ENCODE assay signal across 10 mouse cellular contexts in genomic region chr14:118712889-118713288, GRCm38 (mm10). TPM values are rescaled to one million over a fixed set of nuclear protein-coding genes. Genes with fewer than 3 reads are reported as not detected.
A peak's percentile ranks its signal among the peaks of the same experiment; 100 is the strongest.
DNase-seq lines count a peak whose midpoint lies in the region; ATAC-seq and TF ChIP-seq lines count a peak whose summit lies in the region.
"Had no signal": no experiment of that assay in that cellular context is flagged by ENCODE, and none has a peak within 500 bp of the region (broad histone marks: within the 10 kb centered on the region; RNA-seq: fewer than 3 reads in every experiment).

No protein-coding gene starts in this region.

- H3K27me3 ChIP-seq in heart, adult 2 months (ENCODE audit: control insufficient read depth, insufficient read depth, low read length) = no peaks in the 10 kb centered on the region
- no peaks in the 10 kb centered on the region for H3K27me3 ChIP-seq in E14TG2a.4 (ENCODE audit: insufficient read depth, low read length)
- H3K27me3 ChIP-seq in hindbrain, embryonic 10.5 days (ENCODE audit: insufficient read depth, poor library complexity, severe bottlenecking) = peaks cover 62% of the 10 kb centered on the region
- peaks cover 30% of the 10 kb centered on the region for H3K27me3 ChIP-seq in liver, embryonic 15.5 days

- no peak for TF ChIP-seq POLR2A in heart, adult 2 months (IDR thresholded peaks at IDR 0.05; ENCODE audit: insufficient read depth, low read depth, low read length)

- TF ChIP-seq EP300 in heart, adult 2 months (IDR thresholded peaks at IDR 0.05; ENCODE audit: insufficient read depth, low read depth, low read length) = no peak

- no peaks in the 10 kb centered on the region for H3K36me3 ChIP-seq in heart, adult 2 months (ENCODE audit: control insufficient read depth, insufficient read depth, low read length)
- H3K36me3 ChIP-seq in E14TG2a.4 (ENCODE audit: insufficient read depth, low read length) = no peaks in the 10 kb centered on the region
- H3K36me3 ChIP-seq in hindbrain, embryonic 10.5 days = no peaks in the 10 kb centered on the region
- H3K36me3 ChIP-seq in liver, embryonic 15.5 days (replicated peaks) = no peaks in the 10 kb centered on the region

- intact Hi-C loops in heart, adult 2 months (cut with DNase I) = no loop called here
- intact Hi-C loops in heart, postnatal 36 days (cut with DNase I) = loop anchor here (10.0 kb wide), 1 partner anchor 222 kb away; the partner anchor contains the start of gene Dnajc3

- DNase-seq in heart, adult 2 months = no peak
- DNase-seq in heart, postnatal 36 days = no peak
- DNase-seq in hindbrain, embryonic 10.5 days (ENCODE audit: low spot score) = no peak
- no peak for DNase-seq in left cerebral cortex, adult 8-10 months (ENCODE audit: low spot score in 2 of 2)
- DNase-seq in B cell, adult 2 months = no peak
- DNase-seq: lung, postnatal 36 days; right cerebral cortex, adult 18-20 months had no signal

- no peak overlapping the region for H3K9ac ChIP-seq in heart, adult 2 months (ENCODE audit: low read depth, low read length)
- H3K9ac ChIP-seq in liver, embryonic 15.5 days = no peak overlapping the region

- H3K79me2 ChIP-seq in heart, adult 2 months (replicated peaks; ENCODE audit: control insufficient read depth, insufficient read depth, low read length) = no peaks in the 10 kb centered on the region

- H3K4me1 ChIP-seq in heart, adult 2 months (ENCODE audit: control insufficient read depth, insufficient read depth, low read length) = peaks cover 8% of the 10 kb centered on the region
- H3K4me1 ChIP-seq in E14TG2a.4 (replicated peaks; ENCODE audit: low read depth, low read length) = peaks cover 96% of the 10 kb centered on the region
- H3K4me1 ChIP-seq in hindbrain, embryonic 10.5 days (replicated peaks) = peaks cover 28% of the 10 kb centered on the region
- H3K4me1 ChIP-seq in liver, embryonic 15.5 days (replicated peaks) = peaks cover 21% of the 10 kb centered on the region

- no peaks in the 10 kb centered on the region for H3K9me3 ChIP-seq in E14TG2a.4 (ENCODE audit: low read length)
- H3K9me3 ChIP-seq in hindbrain, embryonic 10.5 days = no peaks in the 10 kb centered on the region
- H3K9me3 ChIP-seq in liver, embryonic 15.5 days (replicated peaks) = no peaks in the 10 kb centered on the region

- 71% methylated on average over 5 of the region's 5 CpGs for WGBS in heart, adult 2 months
- WGBS in hindbrain, embryonic 10.5 days = 52% methylated on average over 5 of the region's 5 CpGs
- WGBS in liver, embryonic 15.5 days (ENCODE audit: insufficient replicate concordance) = 56% methylated on average over 5 of the region's 5 CpGs

- peak overlapping the region; percentile 61; the same call in 1 of the 2 replicates for H3K27ac ChIP-seq in heart, adult 2 months
- no peak overlapping the region for H3K27ac ChIP-seq in hindbrain, embryonic 10.5 days
- H3K27ac ChIP-seq in liver, embryonic 15.5 days (replicated peaks) = no peak overlapping the region

- H3K4me2 ChIP-seq in liver, embryonic 15.5 days = peak overlapping the region; percentile 60

- H3K4me3 ChIP-seq in heart, adult 2 months = no peak overlapping the region
- H3K4me3 ChIP-seq in E14TG2a.4 (replicated peaks; ENCODE audit: low read length) = peak overlapping the region; percentile 73
- peak overlapping the region; percentile 50 for H3K4me3 ChIP-seq in hindbrain, embryonic 10.5 days
- no peak overlapping the region for H3K4me3 ChIP-seq in liver, embryonic 15.5 days (replicated peaks)

- ATAC-seq in liver, embryonic 15.5 days (ENCODE audit: insufficient read depth) = no peak
- no peak for ATAC-seq in granulocyte monocyte progenitor cell, adult 5-6 weeks (replicated peaks; ENCODE audit: poor library complexity, severe bottlenecking)

- no peak for TF ChIP-seq CTCF in heart, adult 2 months (IDR thresholded peaks at IDR 0.05)
- no peak for TF ChIP-seq CTCF in E14TG2a.4 (conservative IDR thresholded peaks at IDR 0.05; ENCODE audit: low read length)

RNA-seq across cellular contexts. Expression of gene Abcc4, which starts 6.9 kb away (rescaled TPM):
- 1 to 10 TPM; 9.1 to 9.8 TPM for total RNA-seq in heart, adult 2 months (2021)
- 5.7 and 7.4 TPM in 2 replicates for polyA plus RNA-seq in heart, adult 2 months (2012; rRNA removed)
- 1 to 10 TPM; 9.0 to 9.1 TPM for total RNA-seq in heart, postnatal 36 days (2021)
- polyA plus RNA-seq in hindbrain, embryonic 10.5 days (2016; fragmentation: Nextera tagmentation; extraction: Ambion mirVana) = 2.8 and 4.6 TPM in 2 replicates
- polyA plus RNA-seq in liver, embryonic 15.5 days (2015; fragmentation: Nextera tagmentation; extraction: Ambion mirVana) = 1.8 and 1.9 TPM in 2 replicates
- 42.4 and 42.7 TPM in 2 replicates for total RNA-seq in granulocyte monocyte progenitor cell, adult 5-6 weeks (2014; fragmentation: Nextera tagmentation)
- 34.0 and 38.8 TPM in 2 replicates for total RNA-seq in granulocyte monocyte progenitor cell, adult 5-6 weeks (2017)
- total RNA-seq in left cerebral cortex, adult 8-10 months (2022) = 10 to 100 TPM in 3 of 4 experiments, 1 to 10 TPM in 1; 9.7 to 10.8 (median 10.5) TPM

Comparison
In these comparisons a context has a peak if more than half of its experiments do, and no peak if none do; other contexts are left out.
1. H3K4me3 ChIP-seq: peak in E14TG2a.4 (single experiment) and hindbrain, embryonic 10.5 days (single experiment); none in heart, adult 2 months (single experiment) and liver, embryonic 15.5 days (single experiment).